Mouse (Mus musculus) intestine, embryonic 14.5 days (tissue): ENCODE results near the gene Prpf38b. TPM values are rescaled to one million over a fixed set of nuclear protein-coding genes. Genes with fewer than 3 reads are reported as not detected.

Experiments
- ATAC-seq: fragments of 200-750 bp; cut with Nextera tagmentation; replicated peaks from 2 replicates; pipeline ENCODE4 v1.8.0; 2017; ENCODE audit warnings: low read depth, moderate number of reproducible peaks, moderate TSS enrichment, moderate library complexity; ENCODE audit not compliant: low FRiP score, low TSS enrichment
- DNase-seq: peaks from one replicate; pipeline ENCODE4 v3.0.0-alpha.2; 2018; ENCODE audit warnings: low spot score
- H3K27ac ChIP-seq: fragments of 300-500 bp; sonication (generic); 2 replicates; pipeline ENCODE4 v1.5.1; 2014; ENCODE audit warnings: low read depth, mild to moderate bottlenecking, control low read depth
- H3K27me3 ChIP-seq: fragments of 300-500 bp; sonication (generic); replicated peaks from 2 replicates; pipeline ENCODE4 v1.6.1; 2014; ENCODE audit warnings: low read length, control low read depth; ENCODE audit not compliant: control insufficient read depth, insufficient read depth
- H3K36me3 ChIP-seq: fragments of 300-500 bp; sonication (generic); 2 replicates; pipeline ENCODE4 v1.6.1; 2014; ENCODE audit warnings: low read length, control low read depth; ENCODE audit not compliant: control insufficient read depth, insufficient read depth
- H3K4me1 ChIP-seq: fragments of 300-500 bp; sonication (generic); replicated peaks from 2 replicates; pipeline ENCODE4 v1.6.1; 2014; ENCODE audit warnings: low read length, control low read depth, mixed read lengths; ENCODE audit not compliant: control insufficient read depth, insufficient read depth
- H3K4me2 ChIP-seq: fragments of 300-500 bp; sonication (generic); 2 replicates; pipeline ENCODE4 v1.6.1; 2014; ENCODE audit warnings: low read length
- H3K4me3 ChIP-seq: fragments of 300-500 bp; sonication (generic); 2 replicates; pipeline ENCODE4 v1.5.1; 2014; ENCODE audit warnings: low read depth, low read length, control low read depth, mixed read lengths
- H3K9ac ChIP-seq: fragments of 300-500 bp; sonication (generic); 2 replicates; pipeline ENCODE4 v1.6.1; 2014; ENCODE audit warnings: mild to moderate bottlenecking, low read length
- H3K9me3 ChIP-seq: fragments of 300-500 bp; sonication (generic); 2 replicates; pipeline ENCODE4 v1.6.1; 2016; ENCODE audit warnings: low read length, control low read depth; ENCODE audit not compliant: control insufficient read depth
- WGBS: fragments of 180-500 bp; shearing (Covaris S2); extraction: QIAGEN DNeasy Blood & Tissue Kit; methylation state at CpG from one replicate; pipeline ENCODE4 v1.1.7; 2014; 5-methylcytosine and 5-hydroxymethylcytosine counted together
- polyA plus RNA-seq: library from polyadenylated mRNA; unstranded; fragments of >200 nt; fragmentation: Nextera tagmentation; extraction: Ambion mirVana; gene quantifications from 2 replicates; pipeline ENCODE4 v1.2.1, GENCODE M21; 2014

The Prpf38b gene
- polyA plus RNA-seq, 1 experiment from 2014 or later, result 57.0 TPM

GRCm38 (mm10) chr3:108933557-108933956 is 22.0 kb upstream of the Prpf38b start:
- no peak overlapping the region for H3K4me2 ChIP-seq
- no peak for DNase-seq
- no peak overlapping the region for H3K27ac ChIP-seq
- no peaks in the 10 kb centered on the region for H3K9me3 ChIP-seq
- no peaks in the 10 kb centered on the region for H3K4me1 ChIP-seq
- no peak overlapping the region for H3K9ac ChIP-seq
- H3K4me3 ChIP-seq, result no peak overlapping the region
- no peaks in the 10 kb centered on the region for H3K36me3 ChIP-seq
- no peak for ATAC-seq
- no peaks in the 10 kb centered on the region for H3K27me3 ChIP-seq
- WGBS, result 94% methylated on average over 6 of the region's 6 CpGs

GRCm38 (mm10) chr3:108926308-108926707 is 14.8 kb upstream of the Prpf38b start:
- no peaks in the 10 kb centered on the region for H3K9me3 ChIP-seq
- no peak overlapping the region for H3K27ac ChIP-seq
- ATAC-seq (no peak), DNase-seq (no peak)
- no peaks in the 10 kb centered on the region for H3K4me1 ChIP-seq
- WGBS, result 65% methylated on average over 1 of the region's 1 CpGs
- H3K4me3 ChIP-seq, result no peak overlapping the region
- H3K36me3 ChIP-seq, result no peaks in the 10 kb centered on the region
- no peak overlapping the region for H3K9ac ChIP-seq
- no peaks in the 10 kb centered on the region for H3K27me3 ChIP-seq
- H3K4me2 ChIP-seq, result no peak overlapping the region

- ATAC-seq, result no peak
- DNase-seq, result no peak
Measured at GRCm38 (mm10) chr3:108925677-108926076, 14.2 kb upstream of the Prpf38b start.

GRCm38 (mm10) chr3:108921822-108922221 is 10.3 kb upstream of the Prpf38b start:
- H3K4me3 ChIP-seq, result no peak overlapping the region
- H3K4me1 ChIP-seq, result no peaks in the 10 kb centered on the region
- H3K36me3 ChIP-seq, result no peaks in the 10 kb centered on the region
- no peak overlapping the region for H3K4me2 ChIP-seq
- no peak overlapping the region for H3K27ac ChIP-seq
- 72% methylated on average over 1 of the region's 1 CpGs for WGBS
- DNase-seq, result no peak
- ATAC-seq, result no peak
- no peaks in the 10 kb centered on the region for H3K27me3 ChIP-seq
- H3K9me3 ChIP-seq, result no peaks in the 10 kb centered on the region
- H3K9ac ChIP-seq, result no peak overlapping the region

More at GRCm38 (mm10) chr3:108925677-108926076, 14.2 kb upstream of the Prpf38b start:
- H3K9me3 ChIP-seq, result no peaks in the 10 kb centered on the region
- no peaks in the 10 kb centered on the region for H3K4me1 ChIP-seq
- 82% methylated on average over 4 of the region's 4 CpGs for WGBS
- no peak overlapping the region for H3K4me2 ChIP-seq
- H3K27ac ChIP-seq, result no peak overlapping the region
- no peak overlapping the region for H3K9ac ChIP-seq
- no peaks in the 10 kb centered on the region for H3K36me3 ChIP-seq
- H3K4me3 ChIP-seq, result no peak overlapping the region
- H3K27me3 ChIP-seq, result no peaks in the 10 kb centered on the region

GRCm38 (mm10) chr3:108920442-108921070 is 9.0 kb upstream of the Prpf38b start:
- WGBS, result 92% methylated on average over 3 of the region's 3 CpGs
- Histone ChIP-seq H3K9ac (no peak overlapping the region), H3K4me2 (no peak overlapping the region), H3K9me3 (no peaks in the 10 kb centered on the region), H3K36me3 (no peaks in the 10 kb centered on the region), H3K4me1 (no peaks in the 10 kb centered on the region), H3K4me3 (no peak overlapping the region), H3K27ac (no peak overlapping the region), H3K27me3 (no peaks in the 10 kb centered on the region)
- no peak for ATAC-seq
- DNase-seq, result no peak

GRCm38 (mm10) chr3:108918852-108919251 is 7.3 kb upstream of the Prpf38b start:
- no peaks in the 10 kb centered on the region for H3K36me3 ChIP-seq
- no peak overlapping the region for H3K4me2 ChIP-seq
- ATAC-seq (no peak), DNase-seq (no peak)
- no peak overlapping the region for H3K27ac ChIP-seq
- no peaks in the 10 kb centered on the region for H3K27me3 ChIP-seq
- 85% methylated on average over 1 of the region's 1 CpGs for whole genome bisulfite sequencing
- H3K9me3 ChIP-seq, result no peaks in the 10 kb centered on the region
- H3K4me1 ChIP-seq, result no peaks in the 10 kb centered on the region
- no peak overlapping the region for H3K9ac ChIP-seq
- no peak overlapping the region for H3K4me3 ChIP-seq

GRCm38 (mm10) chr3:108917986-108918385 is 6.5 kb upstream of the Prpf38b start:
- H3K9me3 ChIP-seq, result no peaks in the 10 kb centered on the region
- H3K4me2 ChIP-seq, result no peak overlapping the region
- no peak overlapping the region for H3K4me3 ChIP-seq
- ATAC-seq (no peak), DNase-seq (no peak)
- H3K4me1 ChIP-seq, result no peaks in the 10 kb centered on the region
- H3K27me3 ChIP-seq, result no peaks in the 10 kb centered on the region
- H3K9ac ChIP-seq, result no peak overlapping the region
- no peak overlapping the region for H3K27ac ChIP-seq
- 43% methylated on average over 3 of the region's 3 CpGs for WGBS
- no peaks in the 10 kb centered on the region for H3K36me3 ChIP-seq

GRCm38 (mm10) chr3:108916857-108917256 is 5.3 kb upstream of the Prpf38b start:
- no peak overlapping the region for H3K9ac ChIP-seq
- H3K9me3 ChIP-seq, result no peaks in the 10 kb centered on the region
- no peak overlapping the region for H3K27ac ChIP-seq
- no peak overlapping the region for H3K4me3 ChIP-seq
- DNase-seq, result no peak
- no peaks in the 10 kb centered on the region for H3K4me1 ChIP-seq
- WGBS, result 53% methylated on average over 4 of the region's 4 CpGs
- no peaks in the 10 kb centered on the region for H3K27me3 ChIP-seq
- H3K4me2 ChIP-seq, result no peak overlapping the region
- ATAC-seq, result no peak
- no peaks in the 10 kb centered on the region for H3K36me3 ChIP-seq

- no peak for ATAC-seq
- Histone ChIP-seq H3K9ac (no peak overlapping the region), H3K36me3 (no peaks in the 10 kb centered on the region), H3K4me2 (no peak overlapping the region), H3K27me3 (no peaks in the 10 kb centered on the region), H3K9me3 (no peaks in the 10 kb centered on the region), H3K27ac (no peak overlapping the region), H3K4me1 (no peaks in the 10 kb centered on the region), H3K4me3 (no peak overlapping the region)
- no peak for DNase-seq
- 77% methylated on average over 1 of the region's 1 CpGs for WGBS
Measured at GRCm38 (mm10) chr3:108915999-108916398, 4.5 kb upstream of the Prpf38b start.
